Mouse (Mus musculus): ENCODE results near the gene Ezh1.

The Ezh1 gene

GRCm38 (mm10) chr11:101143338-101144225, 82.7 kb downstream of the Ezh1 start:
- DNase-seq (ENCODE audit: low spot score): no peak

- no peak for DNase-seq (ENCODE audit: low spot score)
Observed at GRCm38 (mm10) chr11:101142215-101142967, 83.9 kb downstream of the Ezh1 start.

Data from urinary bladder, postnatal 25 days (tissue).